Mouse (Mus musculus): ENCODE results near the gene Rmnd5a.
"Not testable (repeated sequence)": the region's sequence is repeated elsewhere in the genome, so short reads cannot be mapped to it uniquely, and the experiment has no call there.

DNA sequence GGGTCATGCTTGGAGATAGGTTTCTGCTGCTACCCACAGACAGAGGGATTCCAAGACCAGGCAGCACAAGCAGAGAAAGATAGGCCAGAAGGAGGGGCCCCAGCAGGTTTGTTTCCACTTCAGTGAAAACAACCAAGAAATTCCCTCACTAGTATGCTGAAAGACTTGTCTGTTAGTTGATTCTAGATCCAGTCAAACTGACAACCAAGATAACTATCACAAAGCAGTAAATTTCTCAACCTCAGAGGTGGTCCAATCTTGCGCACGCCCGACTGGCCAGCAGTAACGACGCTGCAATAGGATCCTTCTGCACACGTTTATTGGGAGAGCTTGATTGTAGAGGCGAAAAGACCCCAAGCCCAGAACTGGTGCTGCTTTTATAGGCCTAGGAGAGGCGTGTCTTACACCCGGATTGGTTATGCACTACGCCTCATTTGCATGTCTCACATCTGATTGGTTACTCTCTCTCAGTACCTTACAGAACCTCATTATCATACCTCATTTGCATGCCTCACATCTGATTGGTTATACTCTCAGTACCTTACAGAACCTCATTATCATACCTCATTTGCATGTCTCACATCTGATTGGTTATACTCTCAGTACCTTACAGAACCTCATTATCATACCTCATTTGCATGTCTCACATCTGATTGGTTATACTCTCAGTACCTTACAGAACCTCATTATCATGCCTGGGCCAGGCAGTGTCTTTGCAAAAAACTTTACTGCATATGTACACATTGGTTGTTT lies 38.6 kb upstream of the Rmnd5a start:
- TF ChIP-seq CTCF (IDR thresholded peaks at IDR 0.05; ENCODE audit: low read depth, low read length); POLR2A (IDR thresholded peaks at IDR 0.05; ENCODE audit: borderline replicate concordance, low read depth, low read length): not testable (repeated sequence)
